Comparison of ENCODE assay signal across 9 mouse cellular contexts in the genomic region with DNA sequence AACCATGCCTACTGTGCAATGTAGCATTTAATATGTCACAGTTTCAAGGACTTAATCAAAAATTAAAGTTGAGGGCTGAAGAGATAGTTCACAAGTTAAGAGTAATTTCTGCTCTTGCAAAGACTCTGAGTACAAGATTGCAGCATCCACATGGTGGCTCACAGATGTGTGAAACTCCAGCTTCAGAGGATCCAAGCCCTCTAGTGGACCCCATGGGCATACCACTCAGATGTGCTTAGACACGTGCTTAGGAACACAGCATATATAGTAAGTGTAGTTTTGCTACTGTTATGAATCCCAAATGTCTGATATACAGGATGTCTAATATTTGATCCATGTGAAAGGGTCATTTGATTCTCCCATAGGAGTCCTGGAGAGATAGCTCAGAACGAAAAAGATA. TPM values are rescaled to one million over a fixed set of nuclear protein-coding genes. Genes with fewer than 3 reads are reported as not detected.
DNase-seq lines count a peak whose midpoint lies in the region; ATAC-seq lines count a peak whose summit lies in the region.
"Had no signal": no experiment of that assay in that cellular context is flagged by ENCODE, and none has a peak within 500 bp of the region (broad histone marks: within the 10 kb centered on the region; RNA-seq: fewer than 3 reads in every experiment).

No protein-coding gene starts in this region.

- no peak for ATAC-seq in forebrain, embryonic 14.5 days
- ATAC-seq in midbrain, embryonic 11.5 days (ENCODE audit: low FRiP score): no peak
- no peak for ATAC-seq in midbrain, embryonic 13.5 days

- H3K36me3 ChIP-seq in forebrain, embryonic 14.5 days (ENCODE audit: control insufficient read depth, insufficient read depth, low read length): no peaks in the 10 kb centered on the region
- no peaks in the 10 kb centered on the region for H3K36me3 ChIP-seq in forebrain, embryonic 10.5 days (replicated peaks)
- H3K36me3 ChIP-seq in midbrain, embryonic 11.5 days (ENCODE audit: control insufficient read depth, insufficient read depth, low read length): no peaks in the 10 kb centered on the region
- no peaks in the 10 kb centered on the region for H3K36me3 ChIP-seq in midbrain, embryonic 13.5 days
- no peaks in the 10 kb centered on the region for H3K36me3 ChIP-seq in embryonic facial prominence, embryonic 10.5 days (replicated peaks)

- no peak overlapping the region for H3K27ac ChIP-seq in forebrain, embryonic 14.5 days (ENCODE audit: low read depth, low read length)
- no peak overlapping the region for H3K27ac ChIP-seq in forebrain, embryonic 10.5 days
- H3K27ac ChIP-seq in midbrain, embryonic 11.5 days (ENCODE audit: low read depth, low read length): no peak overlapping the region
- H3K27ac ChIP-seq in midbrain, embryonic 13.5 days: no peak overlapping the region
- no peak overlapping the region for H3K27ac ChIP-seq in embryonic facial prominence, embryonic 10.5 days (replicated peaks)

- peak; percentile 8 for DNase-seq in forebrain, embryonic 14.5 days (ENCODE audit: low spot score)
- no peak for DNase-seq in forebrain, embryonic 10.5 days (ENCODE audit: extremely low spot score, low spot score)
- DNase-seq in midbrain, embryonic 11.5 days (ENCODE audit: low spot score, missing footprints): peak; percentile 65
- DNase-seq in embryonic facial prominence, embryonic 10.5 days (ENCODE audit: low spot score): peak; percentile 34
- DNase-seq in thymus, postnatal 0 days (ENCODE audit: low spot score): peak; percentile 62
- no peak for DNase-seq in layer of hippocampus, adult 9-10 months (ENCODE audit: low spot score)
- DNase-seq in right cerebral cortex, adult 2 months (ENCODE audit: low spot score in 2 of 2): no peak
- DNase-seq: right cerebral cortex, postnatal 14 days had no signal

- no peak overlapping the region for H3K4me3 ChIP-seq in forebrain, embryonic 14.5 days (ENCODE audit: low read depth, low read length)
- H3K4me3 ChIP-seq in forebrain, embryonic 10.5 days: no peak overlapping the region
- no peak overlapping the region for H3K4me3 ChIP-seq in midbrain, embryonic 11.5 days (ENCODE audit: low read depth, low read length)
- H3K4me3 ChIP-seq in midbrain, embryonic 13.5 days (replicated peaks): no peak overlapping the region
- no peak overlapping the region for H3K4me3 ChIP-seq in embryonic facial prominence, embryonic 10.5 days

- H3K4me1 ChIP-seq in forebrain, embryonic 14.5 days (ENCODE audit: control insufficient read depth, insufficient read depth, low read length): no peaks in the 10 kb centered on the region
- no peaks in the 10 kb centered on the region for H3K4me1 ChIP-seq in forebrain, embryonic 10.5 days
- H3K4me1 ChIP-seq in midbrain, embryonic 11.5 days (ENCODE audit: control insufficient read depth, insufficient read depth, low read length): no peaks in the 10 kb centered on the region
- H3K4me1 ChIP-seq in midbrain, embryonic 13.5 days (replicated peaks): no peaks in the 10 kb centered on the region
- H3K4me1 ChIP-seq in embryonic facial prominence, embryonic 10.5 days: peaks cover 13% of the 10 kb centered on the region; the same call in 1 of the 2 replicates

- H3K27me3 ChIP-seq in forebrain, embryonic 14.5 days (replicated peaks; ENCODE audit: control insufficient read depth, insufficient read depth, low read length): no peaks in the 10 kb centered on the region
- no peaks in the 10 kb centered on the region for H3K27me3 ChIP-seq in forebrain, embryonic 10.5 days (ENCODE audit: poor library complexity, severe bottlenecking)
- no peaks in the 10 kb centered on the region for H3K27me3 ChIP-seq in midbrain, embryonic 11.5 days (ENCODE audit: control insufficient read depth, insufficient read depth, low read length)
- no peaks in the 10 kb centered on the region for H3K27me3 ChIP-seq in midbrain, embryonic 13.5 days
- H3K27me3 ChIP-seq in embryonic facial prominence, embryonic 10.5 days (replicated peaks; ENCODE audit: low read depth, poor library complexity, severe bottlenecking): no peaks in the 10 kb centered on the region

- H3K9me3 ChIP-seq in forebrain, embryonic 14.5 days (replicated peaks; ENCODE audit: control insufficient read depth, low read length): no peaks in the 10 kb centered on the region
- H3K9me3 ChIP-seq in forebrain, embryonic 10.5 days: no peaks in the 10 kb centered on the region
- no peaks in the 10 kb centered on the region for H3K9me3 ChIP-seq in midbrain, embryonic 11.5 days (ENCODE audit: control insufficient read depth, low read length)
- H3K9me3 ChIP-seq in midbrain, embryonic 13.5 days: no peaks in the 10 kb centered on the region
- H3K9me3 ChIP-seq in embryonic facial prominence, embryonic 10.5 days: no peaks in the 10 kb centered on the region

- no peak overlapping the region for H3K9ac ChIP-seq in forebrain, embryonic 14.5 days (ENCODE audit: low read length)
- no peak overlapping the region for H3K9ac ChIP-seq in midbrain, embryonic 11.5 days (ENCODE audit: low read length)
- H3K9ac ChIP-seq in midbrain, embryonic 13.5 days (replicated peaks): no peak overlapping the region

- WGBS in forebrain, embryonic 14.5 days: 66% methylated on average over 2 of the region's 2 CpGs
- WGBS in forebrain, embryonic 10.5 days: 64% methylated on average over 2 of the region's 2 CpGs
- 66% methylated on average over 2 of the region's 2 CpGs for WGBS in midbrain, embryonic 11.5 days
- 59% methylated on average over 2 of the region's 2 CpGs for WGBS in midbrain, embryonic 13.5 days
- 60% methylated on average over 2 of the region's 2 CpGs for WGBS in embryonic facial prominence, embryonic 10.5 days

- H3K4me2 ChIP-seq in forebrain, embryonic 14.5 days (ENCODE audit: low read length): no peak overlapping the region
- H3K4me2 ChIP-seq in midbrain, embryonic 11.5 days: no peak overlapping the region
- H3K4me2 ChIP-seq in midbrain, embryonic 13.5 days (replicated peaks): no peak overlapping the region

RNA-seq across cellular contexts. Expression of gene Mad2l1, which starts 55.0 kb away (rescaled TPM):
- polyA plus RNA-seq in forebrain, embryonic 14.5 days (2014; fragmentation: Nextera tagmentation; extraction: Ambion mirVana): 44.2 and 55.0 TPM in 2 replicates
- 168 and 170 TPM in 2 replicates for polyA plus RNA-seq in forebrain, embryonic 10.5 days (2016; fragmentation: Nextera tagmentation; extraction: Ambion mirVana)
- polyA plus RNA-seq in midbrain, embryonic 11.5 days (2014; fragmentation: Nextera tagmentation; extraction: Ambion mirVana): 133 and 142 TPM in 2 replicates
- 43.4 and 45.9 TPM in 2 replicates for polyA plus RNA-seq in midbrain, embryonic 13.5 days (2015; fragmentation: Nextera tagmentation; extraction: Ambion mirVana)
- polyA plus RNA-seq in embryonic facial prominence, embryonic 10.5 days (2016; fragmentation: Nextera tagmentation; extraction: Ambion mirVana): 150 and 163 TPM in 2 replicates
- 140 TPM in 2 replicates for polyA plus RNA-seq in thymus, postnatal 0 days (2015; fragmentation: Nextera tagmentation; extraction: Ambion mirVana)

Comparison
In these comparisons a context has a peak if more than half of its experiments do, and no peak if none do; other contexts are left out.
1. DNase-seq: peak in forebrain, embryonic 14.5 days (single experiment), midbrain, embryonic 11.5 days (single experiment), embryonic facial prominence, embryonic 10.5 days (single experiment) and thymus, postnatal 0 days (single experiment); none in forebrain, embryonic 10.5 days (single experiment), layer of hippocampus, adult 9-10 months (single experiment) and right cerebral cortex, adult 2 months (0 of 2).